Mouse (Mus musculus) liver, embryonic 15.5 days (tissue): Measurements from ENCODE around the gene Bud13. TPM values are rescaled to one million over a fixed set of nuclear protein-coding genes. Genes with fewer than 3 reads are reported as not detected.

Experiments used
- ATAC-seq: fragments of 200-750 bp; cut with Nextera tagmentation; 2 replicates; pipeline ENCODE4 v1.8.0; 2017; ENCODE audit warnings: moderate number of reproducible peaks, mild to moderate bottlenecking, moderate library complexity; ENCODE audit not compliant: insufficient read depth
- H3K27ac ChIP-seq: fragments of 300-500 bp; sonication (generic); replicated peaks from 2 replicates; pipeline ENCODE4 v1.5.1; 2015; ENCODE audit warnings: mild to moderate bottlenecking, inconsistent platforms
- H3K27me3 ChIP-seq: fragments of 300-500 bp; sonication (generic); 2 replicates; pipeline ENCODE4 v1.6.1; 2015; ENCODE audit warnings: mild to moderate bottlenecking, inconsistent platforms
- H3K36me3 ChIP-seq: fragments of 300-500 bp; sonication (generic); replicated peaks from 2 replicates; pipeline ENCODE4 v1.6.1; 2015; ENCODE audit warnings: moderate library complexity, mild to moderate bottlenecking, inconsistent platforms
- H3K4me1 ChIP-seq: fragments of 300-500 bp; sonication (generic); replicated peaks from 2 replicates; pipeline ENCODE4 v1.6.1; 2015; ENCODE audit warnings: inconsistent platforms
- H3K4me2 ChIP-seq: fragments of 300-500 bp; sonication (generic); 2 replicates; pipeline ENCODE4 v1.6.1; 2015; ENCODE audit warnings: moderate library complexity, mild to moderate bottlenecking, inconsistent platforms
- H3K4me3 ChIP-seq: fragments of 300-500 bp; sonication (generic); replicated peaks from 2 replicates; pipeline ENCODE4 v1.5.1; 2015; ENCODE audit warnings: mild to moderate bottlenecking, inconsistent platforms
- H3K9ac ChIP-seq: fragments of 300-500 bp; sonication (generic); 2 replicates; pipeline ENCODE4 v1.6.1; 2015; ENCODE audit warnings: moderate library complexity, mild to moderate bottlenecking, inconsistent platforms
- H3K9me3 ChIP-seq: fragments of 300-500 bp; sonication (generic); replicated peaks from 2 replicates; pipeline ENCODE4 v1.6.1; 2016; ENCODE audit warnings: inconsistent platforms
- WGBS: fragments of 180-500 bp; shearing (Covaris S2); methylation state at CpG from one replicate; pipeline ENCODE4 v1.1.7; 2015; ENCODE audit warnings: mixed read lengths; ENCODE audit not compliant: insufficient replicate concordance; 5-methylcytosine and 5-hydroxymethylcytosine counted together
- polyA plus RNA-seq: library from polyadenylated mRNA; unstranded; fragments of >200 nt; fragmentation: Nextera tagmentation; extraction: Ambion mirVana; gene quantifications from 2 replicates; pipeline ENCODE4 v1.2.1, GENCODE M21; 2015

Gene Bud13
- polyA plus RNA-seq, 1 experiment from 2014 or later = 6.6 TPM

GRCm38 (mm10) chr9:46256658-46257385, 26.0 kb upstream of the Bud13 start:
- no peak overlapping the region for H3K9ac ChIP-seq
- H3K9me3 ChIP-seq = no peaks in the 10 kb centered on the region
- no peaks in the 10 kb centered on the region for H3K36me3 ChIP-seq
- no peak overlapping the region for H3K4me2 ChIP-seq
- 0 out of 2 replicates have a peak overlapping the region, but pooled peaks have one; percentile 6 for H3K27ac ChIP-seq
- no peaks in the 10 kb centered on the region for H3K27me3 ChIP-seq
- no peak for ATAC-seq
- no peak overlapping the region for H3K4me3 ChIP-seq
- 67% methylated on average over 10 of the region's 10 CpGs for WGBS
- H3K4me1 ChIP-seq = 0 out of 2 replicates have a peak, but pooled peaks cover 8% of the 10 kb centered on the region

DNA sequence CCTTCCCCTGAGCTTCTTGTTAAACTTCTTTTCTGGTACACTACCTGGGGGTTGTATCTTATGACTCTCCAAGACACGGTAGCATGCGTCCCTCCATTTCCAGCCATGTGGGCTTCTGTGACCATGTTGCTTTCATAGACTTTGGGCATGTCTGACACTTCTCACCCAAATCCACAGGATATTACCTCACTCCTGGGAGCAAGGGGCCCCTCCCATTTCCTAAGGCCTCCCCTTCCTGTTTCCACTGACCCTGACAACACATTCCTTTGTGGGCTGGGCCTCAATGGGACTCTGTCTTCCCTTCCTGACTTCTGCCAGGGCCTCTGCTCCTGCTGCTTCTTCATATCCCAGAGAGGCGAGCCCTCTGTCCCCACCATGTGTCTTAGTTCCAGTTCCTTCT, 25.3 kb upstream of the Bud13 start:
- Histone ChIP-seq H3K4me1 (0 out of 2 replicates have a peak, but pooled peaks cover 8% of the 10 kb centered on the region), H3K4me3 (no peak overlapping the region), H3K4me2 (no peak overlapping the region), H3K36me3 (no peaks in the 10 kb centered on the region), H3K9me3 (no peaks in the 10 kb centered on the region), H3K27me3 (no peaks in the 10 kb centered on the region), H3K9ac (no peak overlapping the region), H3K27ac (0 out of 2 replicates have a peak overlapping the region, but pooled peaks have one; percentile 6)
- WGBS = 64% methylated on average over 3 of the region's 3 CpGs
- peak; percentile 40; the same call in 1 of the 2 replicates for ATAC-seq

GRCm38 (mm10) chr9:46259111-46259510, 23.7 kb upstream of the Bud13 start:
- H3K27ac ChIP-seq = no peak overlapping the region
- H3K9me3 ChIP-seq = no peaks in the 10 kb centered on the region
- ATAC-seq = no peak
- 68% methylated on average over 6 of the region's 6 CpGs for WGBS
- no peak overlapping the region for H3K4me3 ChIP-seq
- no peak overlapping the region for H3K4me2 ChIP-seq
- H3K9ac ChIP-seq = no peak overlapping the region
- H3K4me1 ChIP-seq = 0 out of 2 replicates have a peak, but pooled peaks cover 8% of the 10 kb centered on the region
- H3K27me3 ChIP-seq = no peaks in the 10 kb centered on the region
- H3K36me3 ChIP-seq = no peaks in the 10 kb centered on the region

GRCm38 (mm10) chr9:46261131-46261530, 21.7 kb upstream of the Bud13 start:
- Histone ChIP-seq H3K9ac (no peak overlapping the region), H3K4me2 (no peak overlapping the region), H3K36me3 (no peaks in the 10 kb centered on the region), H3K27me3 (no peaks in the 10 kb centered on the region), H3K4me1 (0 out of 2 replicates have a peak, but pooled peaks cover 8% of the 10 kb centered on the region), H3K4me3 (no peak overlapping the region), H3K9me3 (no peaks in the 10 kb centered on the region), H3K27ac (no peak overlapping the region)
- 53% methylated on average over 7 of the region's 7 CpGs for WGBS
- ATAC-seq = no peak

GRCm38 (mm10) chr9:46268343-46268873, 14.4 kb upstream of the Bud13 start, which contains the start of gene Apoa5:
Gene Apoa5, plus strand, starts transcription at chr9:46268633.
- no peaks in the 10 kb centered on the region for H3K9me3 ChIP-seq
- H3K9ac ChIP-seq = no peak within 1 kb of the TSS
- H3K27me3 ChIP-seq = peaks cover 14% of the 10 kb centered on the region; the same call in 1 of the 2 replicates
- no peaks in the 10 kb centered on the region for H3K36me3 ChIP-seq
- WGBS = 41% methylated on average over 7 of the region's 7 CpGs
- H3K4me1 ChIP-seq = peaks cover 11% of the 10 kb centered on the region
- no peak within 1 kb of the TSS for H3K4me2 ChIP-seq
- no peak within 1 kb of the TSS for H3K27ac ChIP-seq
- ATAC-seq = no peak
- no peak within 1 kb of the TSS for H3K4me3 ChIP-seq

GRCm38 (mm10) chr9:46269125-46269524, 13.7 kb upstream of the Bud13 start:
- peaks cover 14% of the 10 kb centered on the region; the same call in 1 of the 2 replicates for H3K27me3 ChIP-seq
- no peak overlapping the region for H3K27ac ChIP-seq
- no peak overlapping the region for H3K9ac ChIP-seq
- ATAC-seq = no peak
- no peaks in the 10 kb centered on the region for H3K36me3 ChIP-seq
- no peak overlapping the region for H3K4me3 ChIP-seq
- H3K9me3 ChIP-seq = no peaks in the 10 kb centered on the region
- H3K4me2 ChIP-seq = no peak overlapping the region
- 67% methylated on average over 5 of the region's 5 CpGs for WGBS
- H3K4me1 ChIP-seq = peaks cover 18% of the 10 kb centered on the region

DNA sequence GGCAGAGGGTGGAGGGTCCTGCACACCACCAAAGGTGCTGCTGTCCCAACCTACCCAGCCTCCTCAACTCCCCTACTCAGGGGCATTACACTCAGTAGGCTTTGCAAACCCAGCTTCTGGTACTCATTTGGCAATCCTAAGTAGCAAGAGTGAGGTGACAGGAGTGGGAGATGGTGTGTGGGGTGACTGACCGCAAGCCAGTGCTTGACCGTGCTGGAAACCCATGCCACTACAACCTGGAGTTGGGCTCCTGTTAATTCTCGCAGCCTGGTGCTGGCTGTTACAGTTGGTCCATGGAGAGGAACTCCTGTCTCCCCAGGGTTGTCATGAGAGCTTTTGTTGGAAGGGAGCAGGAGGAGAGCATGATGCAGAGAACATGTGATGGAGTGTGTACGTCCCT, 12.0 kb upstream of the Bud13 start:
- no peak for ATAC-seq
- Histone ChIP-seq H3K27me3 (peaks cover 14% of the 10 kb centered on the region; the same call in 1 of the 2 replicates), H3K36me3 (peaks cover 15% of the 10 kb centered on the region), H3K4me2 (no peak overlapping the region), H3K4me1 (peaks cover 24% of the 10 kb centered on the region), H3K9ac (no peak overlapping the region), H3K27ac (no peak overlapping the region), H3K4me3 (no peak overlapping the region), H3K9me3 (no peaks in the 10 kb centered on the region)
- 81% methylated on average over 4 of the region's 4 CpGs for WGBS

DNA sequence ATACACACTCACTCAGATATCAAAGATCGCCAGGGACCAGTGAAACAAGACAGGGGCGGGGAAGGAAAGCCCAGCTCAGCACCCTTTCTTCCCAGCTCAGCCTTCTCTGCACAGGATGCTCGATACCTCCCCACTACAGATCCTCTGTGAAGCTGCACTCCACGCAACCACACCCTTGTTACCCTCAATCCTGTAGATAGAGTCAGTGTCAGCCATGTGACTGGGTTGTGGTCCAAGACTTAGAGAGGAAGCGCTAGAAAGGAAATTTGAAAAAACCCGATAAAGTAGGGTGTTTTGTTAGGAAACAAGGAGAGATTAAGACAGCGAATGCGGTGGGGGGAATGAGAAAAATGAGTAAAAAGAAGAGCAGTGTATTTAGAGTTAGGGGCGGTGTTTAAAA, 10.7 kb upstream of the Bud13 start:
- peaks cover 14% of the 10 kb centered on the region; the same call in 1 of the 2 replicates for H3K27me3 ChIP-seq
- peak overlapping the region; percentile 85 for H3K4me2 ChIP-seq
- H3K4me1 ChIP-seq = peaks cover 24% of the 10 kb centered on the region
- no peak for ATAC-seq
- no peaks in the 10 kb centered on the region for H3K9me3 ChIP-seq
- H3K4me3 ChIP-seq = peak overlapping the region; percentile 90
- no peak overlapping the region for H3K9ac ChIP-seq
- 15% methylated on average over 9 of the region's 9 CpGs for WGBS
- H3K36me3 ChIP-seq = peaks cover 28% of the 10 kb centered on the region
- no peak overlapping the region for H3K27ac ChIP-seq

GRCm38 (mm10) chr9:46272677-46273454, 9.9 kb upstream of the Bud13 start, which contains the start of gene Zpr1:
Gene Zpr1, plus strand, starts transcription at chr9:46273064.
- Histone ChIP-seq H3K9me3 (no peaks in the 10 kb centered on the region), H3K36me3 (peaks cover 36% of the 10 kb centered on the region), H3K9ac (peak within 1 kb of the TSS; percentile 68), H3K4me2 (peak within 1 kb of the TSS; percentile 85), H3K27ac (peak within 1 kb of the TSS; percentile 72), H3K27me3 (peaks cover 14% of the 10 kb centered on the region; the same call in 1 of the 2 replicates), H3K4me1 (peaks cover 24% of the 10 kb centered on the region), H3K4me3 (peak within 1 kb of the TSS; percentile 90)
- WGBS = 2% methylated on average over 45 of the region's 45 CpGs
- ATAC-seq = peak; percentile 89

DNA sequence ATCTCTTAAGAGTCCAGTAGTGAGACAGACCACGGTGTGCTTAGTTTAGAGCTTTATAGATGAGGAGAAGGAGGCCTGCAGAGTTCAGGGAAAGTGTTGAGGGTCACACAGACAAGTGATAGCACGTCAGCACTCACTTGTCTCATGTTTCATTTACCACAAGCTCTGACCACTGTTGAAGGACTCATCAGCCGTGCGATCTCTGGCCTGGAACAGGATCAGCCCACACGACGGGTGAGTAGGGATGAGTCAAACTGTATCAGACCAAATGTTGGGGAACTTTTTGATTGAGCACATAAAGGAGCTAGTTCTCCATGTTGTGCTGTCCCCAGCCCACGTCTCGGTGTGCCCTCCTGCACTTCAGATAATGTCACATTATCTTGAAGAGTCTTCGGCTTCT, 8.3 kb upstream of the Bud13 start:
- Histone ChIP-seq H3K4me2 (peak overlapping the region; percentile 85; the same call in 1 of the 2 replicates), H3K9me3 (no peaks in the 10 kb centered on the region), H3K9ac (no peak overlapping the region)

GRCm38 (mm10) chr9:46298381-46298780, 15.6 kb downstream of the Bud13 start:
- H3K36me3 ChIP-seq = peaks cover 39% of the 10 kb centered on the region
- 82% methylated on average over 4 of the region's 4 CpGs for WGBS
- H3K27ac ChIP-seq = no peak overlapping the region
- no peak overlapping the region for H3K4me2 ChIP-seq
- ATAC-seq = no peak
- no peaks in the 10 kb centered on the region for H3K4me1 ChIP-seq
- no peak overlapping the region for H3K4me3 ChIP-seq
- no peaks in the 10 kb centered on the region for H3K9me3 ChIP-seq
- no peaks in the 10 kb centered on the region for H3K27me3 ChIP-seq
- no peak overlapping the region for H3K9ac ChIP-seq

More for the DNA sequence above, 8.3 kb upstream of the Bud13 start:
- H3K4me3 ChIP-seq = peak overlapping the region; percentile 90; the same call in 1 of the 2 replicates
- peaks cover 47% of the 10 kb centered on the region for H3K36me3 ChIP-seq
- peaks cover 24% of the 10 kb centered on the region for H3K4me1 ChIP-seq
- peaks cover 8% of the 10 kb centered on the region; the same call in 1 of the 2 replicates for H3K27me3 ChIP-seq
- no peak for ATAC-seq
- WGBS = 65% methylated on average over 9 of the region's 9 CpGs
- no peak overlapping the region for H3K27ac ChIP-seq
